Mouse (Mus musculus) frontal cortex, postnatal 36 days (tissue): ENCODE measurements around the gene Gm128.
A peak's percentile ranks its signal among the peaks of the same experiment; 100 is the strongest.
"Not testable (repeated sequence)": the region's sequence is repeated elsewhere in the genome, so short reads cannot be mapped to it uniquely, and the experiment has no call there.

Experiments used
- DNase-seq, 2 experiments: peaks; one replicate each; pipeline ENCODE4 v3.0.0; 2022; ENCODE audit warnings: low spot score in 2 of 2

The Gm128 gene

DNA sequence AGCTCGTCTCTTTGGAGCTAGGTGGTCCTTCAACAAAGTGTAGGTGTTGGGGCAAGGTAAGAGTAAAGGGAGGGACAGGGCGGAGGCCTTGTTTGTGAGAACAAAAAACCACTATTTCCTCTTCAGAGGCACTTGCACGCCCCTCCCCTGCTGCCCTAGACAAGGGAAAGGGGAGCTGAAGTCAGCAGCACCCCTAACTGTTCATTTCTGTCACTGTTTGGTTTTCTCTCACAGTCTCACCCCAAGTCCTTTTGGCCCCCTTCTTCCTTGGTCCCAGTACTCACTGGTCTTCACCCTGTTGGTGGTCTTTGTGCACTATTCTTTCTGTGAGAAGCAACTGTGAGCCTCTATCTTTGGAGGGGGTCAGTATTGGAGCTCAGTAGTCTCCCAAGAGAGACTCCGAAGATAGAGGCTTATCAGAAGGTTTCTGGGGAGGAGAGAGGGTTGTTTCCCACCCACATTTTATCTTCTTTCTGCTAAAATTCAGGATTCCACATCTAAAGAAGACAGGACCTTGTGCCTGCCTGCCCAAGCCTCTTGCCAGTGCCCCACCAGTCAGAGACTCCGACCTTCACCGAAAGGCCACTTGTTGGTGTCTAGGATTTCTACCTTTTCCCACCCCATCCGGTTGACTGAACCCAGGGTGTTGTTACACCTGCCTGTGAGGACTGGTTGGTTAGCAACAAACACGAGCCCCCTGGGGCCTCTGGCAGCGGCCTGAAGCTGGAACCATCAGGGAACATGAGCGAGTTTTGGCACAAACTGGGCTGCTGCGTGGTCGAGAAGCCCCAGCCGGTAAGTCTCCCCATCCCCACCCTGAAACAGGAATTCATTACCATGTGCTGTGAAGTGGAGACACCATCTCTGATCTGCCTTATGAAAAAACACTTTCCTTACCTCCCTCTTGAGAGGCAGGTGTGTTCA, 9.8 kb downstream of the Gm128 start, which contains the start of gene Mllt11:
Gene Mllt11, minus strand, starts transcription at position 874 of the 924 bp plus-strand sequence.
- DNase-seq, result no peak

DNA sequence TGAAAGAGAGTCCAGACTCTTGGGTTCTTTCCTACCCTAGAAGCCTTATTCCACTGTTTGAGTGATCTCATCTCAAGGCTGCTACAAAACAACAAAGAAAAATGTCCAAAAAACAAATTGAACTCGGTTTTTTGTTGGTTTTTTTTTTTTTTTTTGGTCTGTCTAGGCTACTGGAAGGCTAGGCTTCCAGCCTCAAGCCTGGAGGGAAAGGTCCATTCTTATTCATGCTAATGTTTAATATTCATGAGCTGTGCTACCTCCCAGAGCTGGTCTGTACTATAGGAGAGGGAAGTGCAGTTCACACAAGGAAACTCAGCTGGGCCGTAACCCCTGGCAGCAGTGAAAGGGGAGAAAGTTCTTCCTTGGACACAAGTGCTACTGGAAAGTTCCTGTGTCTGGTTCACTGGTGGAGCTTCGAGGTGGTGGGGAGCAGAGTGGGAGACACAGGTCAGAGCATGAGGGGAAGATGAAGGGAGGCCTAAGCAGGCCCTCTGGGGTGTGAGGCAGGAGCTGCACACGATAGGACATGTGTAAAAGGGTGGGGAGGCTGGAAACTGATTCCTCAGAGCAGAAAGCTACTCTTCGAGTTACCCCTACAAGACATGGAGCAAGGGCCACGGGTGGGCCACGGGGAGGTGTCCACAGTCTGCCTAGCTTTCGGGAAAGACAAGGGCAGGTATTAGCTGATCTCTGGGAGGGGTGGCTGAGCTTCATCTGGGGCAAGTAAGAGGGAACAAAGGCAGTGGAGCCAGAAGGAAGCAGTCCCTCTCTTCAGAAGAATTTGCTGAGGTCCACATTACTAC, 10.7 kb downstream of the Gm128 start:
- no peak for DNase-seq

GRCm38 (mm10) chr3:95229781-95230494, 11.5 kb downstream of the Gm128 start:
- DNase-seq, result peak in 1 of 2 experiments; percentile 45

GRCm38 (mm10) chr3:95228894-95229780, 12.3 kb downstream of the Gm128 start:
- peak; percentile 65 to 80 for DNase-seq

GRCm38 (mm10) chr3:95228148-95228893, 13.1 kb downstream of the Gm128 start, which contains the start of gene Cdc42se1:
Gene Cdc42se1, plus strand, starts transcription at chr3:95228732.
- peak; percentile 87 to 90 for DNase-seq

DNA sequence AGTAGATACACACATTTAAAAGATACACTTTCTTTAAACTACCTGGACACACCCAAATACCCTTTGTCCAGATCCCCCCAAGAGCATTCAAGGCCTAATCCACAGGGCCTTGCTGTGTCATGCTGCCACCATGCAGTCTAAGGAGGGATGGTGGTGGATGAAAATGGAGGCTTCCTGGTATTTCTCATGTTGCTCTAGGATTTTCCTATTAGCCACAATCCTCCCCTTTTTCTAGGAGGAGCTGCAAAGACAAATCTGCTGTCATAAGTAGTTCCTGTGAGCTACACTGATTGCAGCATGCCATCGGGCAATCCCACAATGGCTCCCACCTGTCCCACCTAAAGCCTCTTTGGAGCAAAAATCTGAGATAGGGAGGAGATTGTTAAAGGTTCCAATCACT, 14.2 kb downstream of the Gm128 start:
- DNase-seq, result no peak

- DNase-seq, result peak in 1 of 2 experiments; percentile 54
Measured at GRCm38 (mm10) chr3:95224295-95224694, 17.1 kb downstream of the Gm128 start.

- no peak for DNase-seq
Measured at GRCm38 (mm10) chr3:95223041-95223440, 18.4 kb downstream of the Gm128 start.

- DNase-seq, result no peak
Measured at GRCm38 (mm10) chr3:95218466-95219137, 22.8 kb downstream of the Gm128 start.

GRCm38 (mm10) chr3:95217255-95218134, 23.9 kb downstream of the Gm128 start, which contains the start of gene Gabpb2:
Gene Gabpb2, minus strand, starts transcription at chr3:95217916.
- peak; percentile 86 to 89 for DNase-seq

- no peak for DNase-seq
Measured at GRCm38 (mm10) chr3:95216655-95217254, 24.6 kb downstream of the Gm128 start.

DNA sequence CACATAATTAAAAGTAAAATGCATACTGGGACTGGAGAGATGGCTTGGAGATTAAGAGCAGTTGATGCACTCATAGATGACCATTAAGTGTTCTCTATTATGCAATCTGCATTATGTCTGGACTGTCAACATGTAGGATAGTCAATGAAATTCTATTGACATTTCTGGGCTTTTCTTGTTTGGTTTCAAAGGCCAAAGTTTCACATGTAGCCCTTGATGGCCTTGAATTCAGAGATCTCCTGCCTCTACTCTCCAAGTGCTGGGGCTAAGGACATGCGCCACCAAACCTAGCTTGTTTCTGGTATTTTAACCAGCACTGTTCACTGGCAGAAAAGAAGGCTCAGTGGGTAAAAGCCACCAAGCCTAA, 27.8 kb downstream of the Gm128 start:
- no peak for DNase-seq

DNA sequence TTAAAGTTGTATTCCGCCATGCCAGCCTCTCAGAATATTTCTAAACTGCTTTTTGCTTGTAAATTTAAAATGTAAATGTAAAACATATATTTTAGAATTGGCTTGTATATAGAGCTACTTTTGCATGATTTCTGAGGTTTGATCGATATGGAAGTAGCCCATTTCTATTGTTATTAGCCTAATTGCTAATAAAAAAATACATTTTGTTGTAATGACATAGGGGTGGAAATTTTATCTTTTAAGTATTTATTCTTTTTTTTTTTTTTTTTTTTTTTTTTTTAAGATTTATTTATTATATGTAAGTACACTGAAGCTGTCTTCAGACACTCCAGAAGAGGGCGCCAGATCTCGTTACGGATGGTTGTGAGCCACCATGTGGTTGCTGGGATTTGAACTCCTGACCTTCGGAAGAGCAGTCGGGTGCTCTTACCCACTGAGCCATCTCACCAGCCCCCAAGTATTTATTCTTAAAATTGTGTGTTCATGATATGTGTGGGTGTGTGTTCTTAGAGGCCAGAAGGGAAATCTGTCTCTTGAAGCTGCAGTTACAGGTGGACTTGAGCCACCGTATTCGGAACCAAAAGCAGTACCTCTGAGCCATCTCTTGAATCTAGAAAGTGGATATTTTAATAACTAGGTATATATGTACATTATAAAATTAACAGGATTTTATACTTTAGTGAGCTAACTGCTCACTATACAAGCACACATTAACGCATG, 28.3 kb downstream of the Gm128 start:
- DNase-seq, result not testable (repeated sequence)

DNA sequence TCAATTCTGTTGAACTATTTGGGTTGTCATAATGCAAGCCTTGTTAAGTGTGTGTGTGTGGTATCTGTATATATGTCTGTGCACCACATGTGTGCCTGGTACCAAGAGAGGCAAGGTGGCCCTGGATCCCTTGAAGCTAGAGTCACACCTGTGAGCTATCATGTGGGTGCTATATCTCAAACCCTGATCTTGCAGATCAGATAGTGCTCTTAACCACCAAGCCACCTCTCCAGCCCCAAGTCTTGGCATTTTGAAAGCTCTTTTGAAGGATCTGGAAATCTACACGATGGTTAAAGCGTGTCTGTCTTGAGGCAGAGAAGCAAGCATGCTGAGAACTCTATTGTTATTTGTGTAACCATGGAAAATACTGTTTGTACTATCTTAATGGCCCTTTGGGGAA, 30.8 kb downstream of the Gm128 start:
- no peak for DNase-seq

- DNase-seq, result no peak
Measured at GRCm38 (mm10) chr3:95208286-95208685, 33.1 kb downstream of the Gm128 start.

DNA sequence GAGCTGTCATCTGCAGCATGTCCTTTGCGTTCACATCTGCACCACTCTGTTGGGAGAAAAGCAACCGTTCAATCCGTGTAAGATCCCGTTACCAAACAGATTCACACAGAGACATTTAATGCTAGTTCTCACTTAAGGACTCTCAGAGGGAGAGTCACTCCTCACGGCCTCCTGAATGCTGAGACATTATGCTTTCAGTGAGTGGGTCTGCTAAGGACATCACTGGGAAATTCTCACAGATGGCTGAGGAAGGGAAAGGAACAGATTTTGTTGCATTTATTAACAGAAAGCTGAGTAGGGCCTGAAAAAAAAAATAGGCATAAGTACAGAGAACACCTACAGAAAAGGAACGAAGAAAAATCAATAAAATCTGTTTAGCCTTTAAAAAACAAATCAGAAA, 37.5 kb downstream of the Gm128 start:
- DNase-seq, result peak in 1 of 2 experiments; percentile 48

GRCm38 (mm10) chr3:95200562-95200961, 40.8 kb downstream of the Gm128 start:
- no peak for DNase-seq
